Mouse (Mus musculus): ENCODE results near the gene Bcat1.

GRCm38 (mm10) chr6:144952885-144953284, 123.1 kb downstream of the Bcat1 start:
- no peak for TF ChIP-seq CTCF (conservative IDR thresholded peaks at IDR 0.05; ENCODE audit: low read length)
- no peak for TF ChIP-seq POU5F1 (IDR thresholded peaks at IDR 0.05; ENCODE audit: borderline replicate concordance, low read length)
- no peak for TF ChIP-seq NANOG (IDR thresholded peaks at IDR 0.05; ENCODE audit: borderline replicate concordance, low read length)
